Mouse (Mus musculus): ENCODE data around the gene Dmwd.

Gene Dmwd

DNA sequence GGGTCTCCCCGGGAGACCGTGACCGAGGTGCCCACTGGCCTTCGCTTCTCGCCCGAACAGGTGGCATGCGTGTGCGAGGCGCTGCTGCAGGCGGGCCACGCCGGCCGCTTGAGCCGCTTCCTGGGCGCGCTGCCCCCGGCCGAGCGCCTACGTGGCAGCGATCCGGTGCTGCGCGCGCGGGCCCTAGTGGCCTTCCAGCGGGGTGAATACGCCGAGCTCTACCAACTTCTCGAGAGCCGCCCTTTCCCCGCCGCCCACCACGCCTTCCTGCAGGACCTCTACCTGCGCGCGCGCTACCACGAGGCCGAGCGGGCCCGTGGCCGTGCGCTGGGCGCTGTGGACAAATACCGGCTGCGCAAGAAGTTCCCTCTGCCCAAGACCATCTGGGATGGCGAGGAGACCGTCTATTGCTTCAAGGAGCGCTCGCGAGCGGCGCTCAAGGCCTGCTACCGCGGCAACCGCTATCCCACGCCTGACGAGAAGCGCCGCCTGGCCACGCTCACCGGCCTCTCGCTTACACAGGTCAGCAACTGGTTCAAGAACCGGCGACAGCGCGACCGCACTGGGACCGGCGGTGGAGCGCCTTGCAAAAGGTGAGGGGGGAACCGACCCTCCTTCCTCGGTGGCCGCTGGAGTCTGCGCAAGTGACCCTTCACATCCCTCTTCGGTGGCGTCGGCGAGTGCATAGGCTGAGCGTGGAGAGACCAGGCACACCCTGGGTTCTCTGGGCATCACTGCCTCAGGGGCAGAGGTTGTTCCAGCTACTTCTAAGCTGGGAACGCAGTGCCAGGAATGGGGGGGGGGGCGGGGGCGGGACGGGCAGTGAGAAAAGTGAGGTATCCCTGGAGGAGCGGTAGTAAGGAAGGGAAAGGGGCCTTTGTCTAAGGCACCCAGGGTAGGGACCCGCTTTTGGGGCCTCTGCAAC, 19.1 kb downstream of the Dmwd start:
- peak; percentile 74 for DNase-seq (ENCODE audit: low read depth)

DNA sequence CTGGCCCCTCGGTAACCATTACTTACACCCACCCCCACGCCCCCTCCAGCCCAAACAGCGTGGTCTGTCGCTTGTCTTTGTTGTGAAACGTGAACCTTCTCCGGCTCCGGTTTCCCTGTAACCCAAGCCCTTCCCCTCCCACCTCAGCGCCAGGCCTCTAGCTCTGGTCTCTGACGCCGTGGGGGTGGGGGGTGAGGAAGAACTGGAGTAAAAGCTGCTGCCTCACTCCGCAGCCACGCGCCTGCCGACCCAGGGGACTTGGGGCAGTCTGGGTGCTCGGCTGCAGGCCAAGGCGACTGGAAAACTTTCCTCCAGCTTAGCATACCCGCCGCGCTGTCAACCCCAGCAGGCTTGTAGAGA, 19.7 kb downstream of the Dmwd start:
- DNase-seq (ENCODE audit: low read depth) = peak; percentile 91

DNA sequence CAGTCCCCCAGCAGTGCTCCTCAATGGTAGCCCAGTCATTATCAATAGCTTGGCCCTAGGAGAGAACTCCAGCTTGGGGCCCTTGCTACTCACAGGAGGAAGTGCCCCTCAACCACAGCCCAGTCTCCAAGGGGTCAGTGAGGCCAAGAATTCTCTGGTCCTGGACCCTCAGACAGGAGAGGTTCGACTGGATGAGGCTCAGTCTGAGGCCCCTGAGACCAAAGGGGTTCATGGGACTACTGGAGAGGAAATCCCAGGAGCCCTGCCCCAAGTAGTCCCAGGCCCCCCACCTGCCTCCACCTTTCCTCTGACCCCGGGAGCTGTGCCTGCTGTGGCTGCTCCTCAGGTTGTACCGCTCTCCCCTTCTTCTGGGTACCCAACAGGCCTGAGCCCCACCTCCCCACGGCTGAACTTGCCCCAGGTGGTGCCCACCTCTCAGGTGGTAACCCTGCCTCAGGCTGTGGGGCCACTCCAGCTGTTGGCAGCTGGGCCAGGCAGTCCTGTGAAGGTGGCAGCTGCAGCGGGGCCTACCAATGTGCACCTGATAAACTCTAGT, 20.5 kb downstream of the Dmwd start:
- no peak for DNase-seq (ENCODE audit: low read depth)

DNA sequence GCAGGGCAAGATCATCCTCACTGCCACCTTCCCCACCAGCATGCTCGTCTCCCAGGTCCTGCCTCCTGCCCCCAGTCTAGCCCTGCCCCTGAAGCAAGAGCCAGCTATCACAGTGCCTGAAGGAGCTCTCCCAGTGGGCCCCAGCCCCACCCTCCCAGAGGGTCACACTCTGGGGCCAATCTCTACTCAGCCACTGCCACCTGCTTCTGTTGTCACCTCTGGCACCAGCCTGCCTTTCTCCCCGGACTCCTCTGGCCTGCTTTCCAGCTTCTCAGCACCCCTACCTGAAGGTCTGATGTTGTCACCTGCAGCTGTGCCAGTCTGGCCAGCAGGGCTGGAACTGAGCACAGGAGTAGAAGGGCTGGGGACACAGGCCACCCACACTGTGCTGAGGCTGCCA, 21.2 kb downstream of the Dmwd start:
- DNase-seq (ENCODE audit: low read depth) = no peak

DNA sequence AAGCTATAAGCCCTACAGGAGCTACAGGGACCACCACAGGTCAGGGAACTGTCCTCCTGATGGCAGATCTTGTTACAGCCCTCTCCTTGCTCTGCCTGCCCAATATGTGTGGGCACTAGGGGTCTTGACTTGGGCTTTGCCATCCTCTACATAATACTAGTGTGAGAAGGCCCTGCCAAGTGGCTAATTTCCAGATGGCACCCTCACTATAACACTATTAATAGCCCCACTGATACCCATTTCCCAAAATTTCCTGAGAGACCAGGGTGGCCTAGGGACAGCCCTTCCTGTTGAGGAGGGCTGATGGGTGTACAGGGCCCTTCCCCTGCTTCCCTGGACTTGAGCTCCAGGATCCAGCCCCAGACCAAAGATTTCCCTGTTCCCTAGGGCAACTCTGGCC, 21.8 kb downstream of the Dmwd start:
- no peak for DNase-seq (ENCODE audit: low read depth)

DNA sequence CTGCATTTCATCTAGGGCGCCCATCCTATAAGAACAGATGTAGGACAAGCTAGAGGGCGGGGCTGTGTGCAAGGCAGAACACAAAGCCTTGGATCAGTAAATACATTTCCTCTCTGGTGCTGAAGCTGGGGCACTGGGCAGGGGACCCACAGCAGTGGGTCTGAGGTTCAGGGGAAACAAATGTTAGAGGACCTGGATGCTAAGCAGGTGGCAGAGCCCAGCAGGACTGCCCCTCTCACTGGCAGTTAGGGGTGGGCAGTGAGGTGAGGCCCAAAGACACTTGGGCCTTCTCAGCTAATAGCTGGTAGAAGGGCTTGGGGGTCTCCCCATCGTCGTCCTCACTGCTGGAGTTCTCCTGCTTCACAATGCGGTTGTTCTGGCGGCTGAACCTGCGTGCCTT, 22.8 kb downstream of the Dmwd start:
- DNase-seq (ENCODE audit: low read depth) = no peak

DNA sequence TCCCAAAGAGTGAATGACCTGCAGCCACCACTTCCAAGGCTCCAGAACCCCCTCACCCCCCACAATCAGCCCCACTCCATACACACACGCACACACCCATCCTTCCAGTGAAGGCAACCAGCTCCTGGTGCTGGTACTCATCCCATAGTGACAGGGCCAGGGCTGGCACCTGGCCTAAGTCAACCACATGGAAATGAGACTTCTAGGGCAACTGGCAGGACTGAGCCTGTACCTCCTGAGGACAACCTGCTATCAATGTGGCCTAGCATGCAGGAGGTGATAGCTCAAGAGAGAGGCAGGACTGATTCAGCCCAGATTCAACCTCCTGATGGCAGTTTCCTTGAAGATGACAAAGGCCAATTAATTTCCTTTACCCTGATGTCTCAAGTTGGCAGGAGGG, 24.3 kb downstream of the Dmwd start:
- no peak for DNase-seq (ENCODE audit: low read depth)

DNA sequence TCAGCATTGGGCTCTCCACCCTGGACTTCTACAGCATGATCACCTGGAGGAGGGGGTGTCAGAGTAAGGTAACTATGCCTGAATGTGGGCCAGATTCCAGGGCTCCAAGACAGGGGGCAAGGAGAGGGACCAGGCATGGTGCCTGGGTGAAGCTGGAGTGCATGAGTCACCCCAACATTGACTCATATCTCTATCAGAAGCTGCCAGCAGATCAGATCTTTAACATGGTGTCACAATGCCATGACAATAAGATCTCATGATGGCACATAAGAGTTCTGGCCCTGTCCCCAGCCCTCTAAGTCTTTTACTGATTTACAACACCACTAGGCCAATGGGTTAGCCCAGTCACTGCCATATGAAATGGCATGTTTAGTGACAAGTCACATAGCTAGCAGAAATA, 27.7 kb downstream of the Dmwd start:
- peak; percentile 30 for DNase-seq (ENCODE audit: low read depth)

DNA sequence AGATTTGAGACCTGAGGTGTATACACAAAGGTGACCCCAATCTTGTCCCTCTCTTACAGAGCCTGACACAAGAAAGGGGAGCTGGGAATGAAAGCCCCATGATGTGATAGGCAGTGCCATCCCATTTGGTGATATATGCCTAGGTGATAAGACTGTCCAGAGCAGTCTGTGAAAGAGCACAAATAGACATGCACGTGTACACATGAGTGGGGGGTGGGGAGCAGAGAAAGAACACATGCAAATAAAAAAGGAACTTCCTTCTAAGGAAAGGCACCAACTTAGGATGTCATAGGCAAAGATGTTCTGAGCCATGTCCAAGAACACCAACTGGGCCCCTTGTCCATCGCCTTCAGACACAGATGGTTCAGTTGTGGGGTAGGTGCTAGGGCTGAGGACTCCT, 28.5 kb downstream of the Dmwd start:
- no peak for DNase-seq (ENCODE audit: low read depth)

DNA sequence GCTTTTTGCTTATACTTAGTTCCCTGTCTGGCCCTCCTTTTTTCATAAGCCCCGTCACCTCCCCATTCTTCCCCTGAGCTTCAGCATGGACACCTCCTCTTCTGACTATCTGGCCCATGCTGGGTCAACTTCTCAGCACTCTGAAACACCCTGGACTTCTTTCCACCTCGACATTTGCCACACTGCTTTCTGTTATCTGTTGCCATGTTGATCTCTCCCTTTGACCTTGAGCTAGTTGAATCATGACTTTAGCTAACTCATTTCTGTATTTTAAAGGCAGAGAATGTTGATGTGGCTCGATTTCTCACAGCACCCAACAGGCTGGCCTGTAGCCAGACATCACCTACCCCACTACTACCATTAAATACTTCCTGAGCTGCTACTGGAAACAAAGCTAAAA, 31.4 kb downstream of the Dmwd start:
- no peak for DNase-seq (ENCODE audit: low read depth)

DNA sequence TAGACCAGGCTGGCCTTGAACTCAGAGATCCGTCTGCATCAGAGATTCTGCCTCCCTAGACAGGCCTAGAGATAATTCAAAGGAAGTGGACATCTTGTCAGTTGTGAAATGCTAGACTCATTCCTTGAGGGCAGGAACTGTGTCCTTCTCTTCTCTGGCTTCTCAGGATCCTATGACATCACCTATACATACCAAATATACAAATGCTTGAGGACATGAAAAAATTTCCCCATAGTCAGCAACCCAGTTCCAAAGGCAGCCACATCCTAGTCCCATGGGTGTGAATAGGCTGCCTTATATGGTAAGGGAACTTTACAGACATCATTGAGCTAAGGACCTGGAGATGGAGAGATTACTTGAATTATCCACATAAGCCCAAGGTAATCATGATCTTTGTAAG, 33.5 kb downstream of the Dmwd start:
- no peak for DNase-seq (ENCODE audit: low read depth)

DNA sequence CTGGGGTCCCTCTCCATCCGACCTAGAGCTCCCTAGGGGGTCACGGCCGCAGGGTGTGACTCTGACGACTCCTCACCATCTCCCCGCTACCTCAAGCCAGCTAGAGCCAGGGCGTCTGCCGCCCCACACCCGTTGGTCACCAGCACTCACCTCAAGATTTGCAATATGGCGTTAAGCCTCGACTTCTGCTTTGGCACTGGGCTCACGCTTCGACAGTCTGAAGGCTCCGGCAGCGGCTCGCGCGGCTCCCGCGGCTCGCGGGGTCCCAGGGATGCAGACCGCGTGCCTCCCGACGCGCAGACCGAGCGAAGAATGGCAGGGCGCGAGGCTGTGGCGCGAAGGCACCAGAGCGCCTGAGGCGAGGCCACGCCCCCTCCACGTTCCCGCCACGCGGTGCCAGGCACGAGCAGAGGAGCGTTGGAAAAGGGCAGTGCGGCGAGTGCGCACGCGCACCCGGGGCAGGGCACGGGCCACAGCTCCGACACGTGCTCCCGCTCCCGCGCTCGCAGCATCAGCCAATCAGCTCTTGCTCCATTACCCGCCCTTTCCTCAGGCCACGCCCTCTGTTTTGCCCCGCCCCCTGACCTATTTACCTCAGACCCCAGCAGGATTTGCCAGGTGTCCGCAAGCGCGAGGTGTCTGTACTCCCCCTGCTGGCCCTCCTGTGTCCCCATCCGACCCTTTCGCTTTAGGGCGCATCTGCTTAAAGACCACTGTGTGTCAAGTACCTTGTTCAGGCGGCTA, 42.2 kb downstream of the Dmwd start, which contains the start of gene Gm4969:
Gm4969 (minus strand) TSS at position 341 of the 744 bp plus-strand sequence.
- no peak for DNase-seq (ENCODE audit: low read depth)

DNA sequence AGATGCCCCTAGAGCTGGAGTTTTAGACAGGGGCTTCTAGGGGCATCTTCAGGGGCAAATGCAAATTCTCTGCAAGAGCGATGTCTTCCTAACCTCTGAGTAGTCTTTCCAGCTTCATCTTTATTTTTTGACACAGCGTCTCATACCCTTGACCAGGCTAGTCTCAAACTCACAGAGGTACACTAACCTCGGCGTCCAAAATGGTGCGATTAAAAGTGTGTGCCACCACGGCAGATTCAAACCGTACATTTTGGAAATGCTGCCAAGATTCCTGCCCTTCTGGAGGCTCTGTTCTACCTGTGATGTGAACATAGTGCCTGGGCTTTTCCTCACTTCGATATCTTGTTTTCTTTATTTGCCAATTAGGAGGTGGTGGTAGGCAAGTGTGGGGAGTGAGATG, 43.1 kb downstream of the Dmwd start:
- no peak for DNase-seq (ENCODE audit: low read depth)

DNA sequence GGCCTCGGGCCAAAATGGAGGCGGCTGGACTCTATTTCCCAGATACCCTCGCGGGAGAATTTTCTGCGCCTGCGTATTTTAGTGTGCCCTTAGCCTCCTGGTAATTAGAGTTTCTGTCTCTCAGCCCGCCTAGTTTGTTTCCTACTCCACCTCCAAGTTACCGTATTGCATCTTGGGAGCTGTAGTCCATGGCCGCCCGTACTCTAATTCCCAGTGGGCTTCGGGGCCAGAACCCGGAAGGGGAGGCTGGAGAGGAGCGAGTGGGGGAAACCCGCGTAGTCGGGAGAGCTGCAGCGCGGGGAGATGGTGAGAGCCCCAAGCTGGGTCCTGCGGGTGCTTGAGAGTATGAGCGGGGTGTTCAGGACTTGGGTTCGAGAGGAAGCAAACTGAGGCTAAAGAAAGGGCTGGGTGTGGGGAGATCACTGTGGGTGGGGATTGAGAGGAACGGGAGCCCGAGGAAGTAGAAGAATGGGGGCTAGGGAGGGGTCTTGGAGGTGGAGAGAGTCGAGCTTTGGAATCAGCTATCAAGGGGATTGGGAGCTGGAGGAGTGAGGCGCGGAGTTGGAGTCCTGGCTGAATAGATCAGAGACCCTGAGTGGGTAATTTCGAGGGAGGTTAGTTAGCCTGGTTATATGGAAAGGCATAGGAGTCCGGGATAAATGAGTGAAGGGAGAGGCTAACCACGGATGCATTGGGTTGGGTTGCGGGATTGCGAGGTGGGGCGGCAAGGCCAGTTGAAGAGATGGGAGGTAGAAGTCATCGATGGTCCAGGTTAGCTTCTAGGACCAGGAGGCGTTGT, 43.8 kb downstream of the Dmwd start, which contains the start of gene Fbxo46:
Fbxo46 (plus strand) TSS at position 229 of the 799 bp plus-strand sequence.
- peak; percentile 97 for DNase-seq (ENCODE audit: low read depth)

DNA sequence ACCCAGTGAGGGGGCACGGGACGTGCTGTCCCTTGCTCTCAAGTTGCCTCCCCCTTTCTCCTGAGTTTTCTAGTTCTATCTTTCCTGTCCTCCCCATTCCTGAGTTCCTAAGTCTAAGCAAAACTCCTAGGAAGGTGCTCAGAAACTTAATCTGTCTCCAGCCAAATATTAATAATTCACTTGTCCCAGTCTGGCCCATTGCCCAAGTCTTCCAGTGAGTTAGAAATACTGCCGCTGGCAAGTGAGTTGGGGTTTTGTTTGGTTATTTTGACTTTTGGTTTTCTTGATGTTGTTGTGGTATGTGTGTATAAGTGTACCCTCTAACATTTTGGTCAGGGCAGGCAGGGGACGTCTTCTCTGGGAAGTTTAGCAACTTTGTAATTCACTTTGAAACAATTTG, 45.7 kb downstream of the Dmwd start:
- DNase-seq (ENCODE audit: low read depth) = no peak

DNA sequence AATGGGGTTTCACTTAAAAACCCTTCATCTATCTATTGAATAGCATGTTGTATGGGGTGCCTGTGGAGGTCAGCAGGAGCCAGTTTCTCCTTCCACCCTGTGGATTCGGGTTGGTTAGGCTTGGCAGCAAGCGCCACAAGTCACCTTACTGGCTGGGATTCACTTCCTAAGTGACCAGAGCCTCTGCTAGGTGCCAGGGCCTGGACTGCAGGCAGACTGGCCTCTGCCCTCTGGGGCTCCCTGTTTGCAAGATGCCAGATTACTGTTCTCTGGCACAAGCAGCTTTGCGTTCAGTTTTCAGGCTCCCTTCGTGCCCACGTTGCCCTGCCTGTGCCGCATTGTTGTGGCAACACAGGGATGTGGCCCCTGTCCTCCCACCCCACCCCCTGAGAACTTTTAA, 48.7 kb downstream of the Dmwd start:
- DNase-seq (ENCODE audit: low read depth) = no peak

DNA sequence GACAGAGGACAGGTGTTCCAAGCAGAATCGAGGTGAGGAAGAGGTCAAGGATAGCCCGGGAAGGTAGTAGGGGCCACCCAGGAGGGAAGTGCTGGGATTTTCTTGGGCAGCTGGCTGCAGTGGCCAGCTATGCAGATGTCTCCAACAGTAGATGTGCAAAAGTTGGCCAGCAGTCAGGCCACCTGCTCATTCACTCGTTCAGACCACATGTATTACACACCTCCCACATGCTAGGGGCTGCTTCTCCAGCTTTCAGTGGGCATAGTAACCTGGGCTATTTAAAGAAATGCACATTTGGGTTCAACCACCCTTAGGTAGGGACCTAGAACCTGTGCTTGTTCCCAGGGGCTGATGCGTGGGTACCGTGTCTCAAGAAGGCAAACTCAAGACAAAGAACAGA, 51.7 kb downstream of the Dmwd start:
- no peak for DNase-seq (ENCODE audit: low read depth)

DNA sequence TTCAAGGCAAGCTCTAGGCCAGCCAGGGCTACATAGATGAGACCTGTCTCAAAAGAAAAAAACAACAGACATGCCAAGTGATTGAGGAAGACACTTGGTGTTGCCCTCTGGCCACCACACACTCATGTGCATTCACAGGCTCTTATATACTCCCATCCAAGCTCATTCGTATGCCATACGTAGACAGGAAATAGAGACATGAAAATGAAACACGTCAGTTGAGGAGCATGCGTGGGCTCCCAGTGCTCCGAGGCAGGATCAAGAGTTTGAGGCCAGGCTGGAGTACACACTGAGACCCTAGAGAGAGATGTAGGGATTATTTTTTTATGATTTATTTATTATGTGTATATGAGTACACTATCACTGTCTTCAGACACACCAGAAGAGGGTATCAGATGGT, 53.4 kb downstream of the Dmwd start:
- no peak for DNase-seq (ENCODE audit: low read depth)

DNA sequence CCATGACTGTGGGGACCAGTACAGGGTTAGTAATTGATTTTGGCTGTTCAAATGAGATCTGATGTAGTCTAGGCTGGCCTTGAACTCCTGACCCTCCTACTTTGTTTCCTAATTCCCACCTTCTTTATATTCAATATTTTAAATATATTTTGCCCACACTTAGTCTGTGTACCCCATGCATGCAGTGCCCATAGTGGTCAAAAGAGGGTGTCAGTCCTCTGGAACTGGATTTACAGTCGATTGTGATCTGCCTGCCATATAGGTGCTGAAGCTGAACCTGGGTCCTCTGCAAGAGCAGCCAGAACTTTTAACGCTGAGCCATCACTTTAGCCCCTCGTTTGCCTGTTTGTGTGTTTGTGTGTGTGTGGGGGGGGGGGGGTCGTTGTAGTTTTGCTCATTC, 54.6 kb downstream of the Dmwd start:
- peak; percentile 68 for DNase-seq (ENCODE audit: low read depth)

DNA sequence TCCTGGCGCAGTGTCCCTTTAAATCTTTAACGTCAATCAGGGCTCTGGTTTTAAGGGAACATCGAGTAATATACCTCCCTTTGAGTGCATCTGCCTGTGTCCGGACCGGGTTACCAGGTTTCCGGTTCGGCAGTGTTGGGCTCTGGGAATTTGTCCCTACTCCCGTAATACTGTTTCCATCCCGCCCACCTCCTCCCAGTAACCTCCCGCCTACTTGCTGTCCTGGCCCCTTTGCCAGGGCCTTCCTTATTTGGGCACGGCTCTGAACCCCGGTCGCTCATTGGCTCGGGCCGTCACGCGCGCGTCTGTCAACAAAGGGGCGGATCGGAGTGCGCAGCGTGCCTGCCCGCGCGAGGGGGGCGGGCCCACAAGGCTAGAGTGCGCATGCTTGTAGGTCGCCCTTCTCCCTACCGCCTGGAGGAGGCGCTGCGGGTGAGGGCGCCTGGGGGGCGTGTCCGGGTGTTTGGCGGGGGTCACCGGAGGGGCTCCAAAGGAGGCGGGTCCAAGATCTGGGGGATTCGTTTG, 55.4 kb downstream of the Dmwd start:
- DNase-seq (ENCODE audit: low read depth) = peak; percentile 99

Measured in NIH3T3 (cell line).